15 mouse cellular contexts compared by ENCODE assay signal in the genomic region with DNA sequence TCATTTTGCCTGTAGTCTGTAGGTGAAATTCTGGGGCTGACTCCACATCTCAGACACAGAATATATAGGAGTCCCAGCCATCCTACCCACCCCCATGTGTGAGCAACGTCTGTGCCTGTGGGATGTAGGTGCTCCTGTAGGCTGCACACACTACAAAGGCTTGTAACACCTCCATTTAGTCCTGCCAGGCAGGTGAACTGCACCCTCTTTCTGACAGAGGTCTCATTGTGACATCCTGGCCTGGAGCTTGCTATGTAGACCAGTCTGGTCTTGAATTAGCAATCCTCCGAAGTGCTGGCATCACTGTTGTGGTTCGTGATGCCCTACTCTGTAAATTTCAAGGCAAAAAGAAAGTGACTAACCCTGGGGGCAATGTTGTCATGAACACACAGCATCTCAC. TPM values are rescaled to one million over a fixed set of nuclear protein-coding genes. Genes with fewer than 3 reads are reported as not detected.
DNase-seq lines count a peak whose midpoint lies in the region; ATAC-seq and TF ChIP-seq lines count a peak whose summit lies in the region.
"Had no signal": no experiment of that assay in that cellular context is flagged by ENCODE, and none has a peak within 500 bp of the region (broad histone marks: within the 10 kb centered on the region; RNA-seq: fewer than 3 reads in every experiment).

No protein-coding gene starts in this region.

- TF ChIP-seq CTCF in lung, embryonic 14.5 days (IDR thresholded peaks at IDR 0.05; ENCODE audit: low read depth), result no peak

- no peaks in the 10 kb centered on the region; the same call in 1 of the 2 replicates for H3K27me3 ChIP-seq in forebrain, embryonic 12.5 days
- H3K27me3 ChIP-seq in forebrain, embryonic 11.5 days (ENCODE audit: control insufficient read depth, insufficient read depth, low read length), result no peaks in the 10 kb centered on the region
- no peaks in the 10 kb centered on the region for H3K27me3 ChIP-seq in heart, embryonic 10.5 days (ENCODE audit: insufficient read depth, poor library complexity, severe bottlenecking)
- no peaks in the 10 kb centered on the region for H3K27me3 ChIP-seq in heart, embryonic 11.5 days (ENCODE audit: control insufficient read depth, insufficient read depth, low read length)
- no peaks in the 10 kb centered on the region for H3K27me3 ChIP-seq in lung, embryonic 14.5 days (ENCODE audit: insufficient read depth, low read length)
- H3K27me3 ChIP-seq: heart, embryonic 12.5 days; kidney, embryonic 15.5 days; limb, embryonic 12.5 days; liver, embryonic 13.5 days had no signal

- no peak for DNase-seq in forebrain, embryonic 11.5 days (ENCODE audit: low spot score)
- DNase-seq in heart, embryonic 10.5 days (ENCODE audit: low spot score), result no peak
- no peak for DNase-seq in lung, embryonic 14.5 days
- no peak for DNase-seq in lung, postnatal 10 days
- DNase-seq in urinary bladder, postnatal 25 days (ENCODE audit: low spot score), result no peak
- DNase-seq: adrenal gland, postnatal 25 days; cerebellum, adult 9-11 months; liver, embryonic 13.5 days had no signal

- ATAC-seq in forebrain, embryonic 12.5 days (ENCODE audit: low FRiP score), result peak; percentile 3; the same call in 1 of the 2 replicates
- no peak; the same call in 1 of the 2 replicates for ATAC-seq in forebrain, embryonic 11.5 days (replicated peaks; ENCODE audit: low FRiP score)
- no peak for ATAC-seq in heart, embryonic 11.5 days (replicated peaks; ENCODE audit: insufficient number of reproducible peaks, low FRiP score, low TSS enrichment)
- ATAC-seq in lung, embryonic 14.5 days (ENCODE audit: insufficient read depth), result 0 out of 2 replicates have a peak, but pooled peaks have one; percentile 21
- peak; percentile 9 for ATAC-seq in inflammation-experienced regulatory T-cells, adult 6 months

- H3K9ac ChIP-seq in forebrain, embryonic 12.5 days, result no peak overlapping the region
- H3K9ac ChIP-seq in forebrain, embryonic 11.5 days (ENCODE audit: low read length), result no peak overlapping the region
- no peak overlapping the region for H3K9ac ChIP-seq in heart, embryonic 11.5 days (ENCODE audit: low read depth, low read length)
- no peak overlapping the region for H3K9ac ChIP-seq in lung, embryonic 14.5 days
- H3K9ac ChIP-seq: heart, embryonic 12.5 days; kidney, embryonic 15.5 days; limb, embryonic 12.5 days; liver, embryonic 13.5 days had no signal

- no peaks in the 10 kb centered on the region for H3K9me3 ChIP-seq in forebrain, embryonic 12.5 days
- H3K9me3 ChIP-seq in forebrain, embryonic 11.5 days (ENCODE audit: control insufficient read depth, low read length), result no peaks in the 10 kb centered on the region
- H3K9me3 ChIP-seq in heart, embryonic 10.5 days, result no peaks in the 10 kb centered on the region
- no peaks in the 10 kb centered on the region for H3K9me3 ChIP-seq in heart, embryonic 11.5 days (replicated peaks; ENCODE audit: control insufficient read depth, low read length)
- no peaks in the 10 kb centered on the region for H3K9me3 ChIP-seq in lung, embryonic 14.5 days (ENCODE audit: low read depth, low read length)
- H3K9me3 ChIP-seq: heart, embryonic 12.5 days; kidney, embryonic 15.5 days; limb, embryonic 12.5 days; liver, embryonic 13.5 days had no signal

- peaks cover 16% of the 10 kb centered on the region for H3K4me1 ChIP-seq in forebrain, embryonic 12.5 days
- H3K4me1 ChIP-seq in forebrain, embryonic 11.5 days (replicated peaks; ENCODE audit: control insufficient read depth, insufficient read depth, low read length), result peaks cover 9% of the 10 kb centered on the region
- peaks cover 36% of the 10 kb centered on the region for H3K4me1 ChIP-seq in heart, embryonic 10.5 days
- H3K4me1 ChIP-seq in heart, embryonic 11.5 days (ENCODE audit: control insufficient read depth, insufficient read depth, low read length), result peaks cover 29% of the 10 kb centered on the region
- no peaks in the 10 kb centered on the region for H3K4me1 ChIP-seq in lung, embryonic 14.5 days (ENCODE audit: insufficient read depth)
- H3K4me1 ChIP-seq: liver, embryonic 13.5 days had no signal

- H3K4me2 ChIP-seq in forebrain, embryonic 12.5 days, result no peak overlapping the region
- H3K4me2 ChIP-seq in forebrain, embryonic 11.5 days (ENCODE audit: low read depth, low read length, severe bottlenecking), result no peak overlapping the region
- H3K4me2 ChIP-seq in heart, embryonic 11.5 days, result no peak overlapping the region
- H3K4me2 ChIP-seq in lung, embryonic 14.5 days, result no peak overlapping the region
- H3K4me2 ChIP-seq: heart, embryonic 12.5 days; kidney, embryonic 15.5 days; limb, embryonic 12.5 days; liver, embryonic 13.5 days had no signal

- H3K4me3 ChIP-seq in forebrain, embryonic 12.5 days (replicated peaks), result no peak overlapping the region
- no peak overlapping the region for H3K4me3 ChIP-seq in forebrain, embryonic 11.5 days (ENCODE audit: low read depth, low read length)
- H3K4me3 ChIP-seq in heart, embryonic 10.5 days, result no peak overlapping the region
- no peak overlapping the region for H3K4me3 ChIP-seq in heart, embryonic 11.5 days (ENCODE audit: low read depth, low read length)
- H3K4me3 ChIP-seq in lung, embryonic 14.5 days (ENCODE audit: low read depth, low read length), result no peak overlapping the region
- H3K4me3 ChIP-seq: heart, embryonic 12.5 days; kidney, embryonic 15.5 days; limb, embryonic 12.5 days; liver, embryonic 13.5 days; megakaryocyte, embryonic 14.5 days had no signal

- H3K27ac ChIP-seq in forebrain, embryonic 12.5 days, result no peak overlapping the region
- no peak overlapping the region for H3K27ac ChIP-seq in forebrain, embryonic 11.5 days (ENCODE audit: low read depth, low read length)
- H3K27ac ChIP-seq in heart, embryonic 10.5 days, result 0 out of 2 replicates have a peak overlapping the region, but pooled peaks have one; percentile 42
- no peak overlapping the region for H3K27ac ChIP-seq in heart, embryonic 11.5 days (ENCODE audit: low read depth, low read length)
- no peak overlapping the region for H3K27ac ChIP-seq in lung, embryonic 14.5 days (ENCODE audit: low read depth)
- H3K27ac ChIP-seq: kidney, embryonic 15.5 days; limb, embryonic 12.5 days; liver, embryonic 13.5 days had no signal

- no peaks in the 10 kb centered on the region for H3K36me3 ChIP-seq in forebrain, embryonic 12.5 days (replicated peaks)
- no peaks in the 10 kb centered on the region for H3K36me3 ChIP-seq in forebrain, embryonic 11.5 days (ENCODE audit: control insufficient read depth, insufficient read depth, low read length)
- peaks cover 76% of the 10 kb centered on the region for H3K36me3 ChIP-seq in heart, embryonic 10.5 days
- peaks cover 16% of the 10 kb centered on the region for H3K36me3 ChIP-seq in heart, embryonic 11.5 days (ENCODE audit: control insufficient read depth, insufficient read depth, low read length)
- peaks cover 8% of the 10 kb centered on the region; the same call in 1 of the 2 replicates for H3K36me3 ChIP-seq in lung, embryonic 14.5 days (ENCODE audit: insufficient read depth)

- WGBS in forebrain, embryonic 12.5 days, result 56% methylated on average over 3 of the region's 3 CpGs
- 62% methylated on average over 3 of the region's 3 CpGs for whole genome bisulfite sequencing in forebrain, embryonic 11.5 days
- WGBS in heart, embryonic 10.5 days, result 58% methylated on average over 3 of the region's 3 CpGs
- WGBS in heart, embryonic 11.5 days (ENCODE audit: insufficient replicate concordance), result 54% methylated on average over 3 of the region's 3 CpGs
- 55% methylated on average over 3 of the region's 3 CpGs for WGBS in lung, embryonic 14.5 days

RNA-seq across cellular contexts. Expression of a gene that starts 26.9 kb away (rescaled TPM):
- polyA plus RNA-seq in forebrain, embryonic 12.5 days (2016; fragmentation: Nextera tagmentation; extraction: Ambion mirVana), result 125 and 126 TPM in 2 replicates
- 128 and 141 TPM in 2 replicates for polyA plus RNA-seq in forebrain, embryonic 11.5 days (2014; fragmentation: Nextera tagmentation; extraction: Ambion mirVana)
- polyA plus RNA-seq in heart, embryonic 10.5 days (2016; fragmentation: Nextera tagmentation; extraction: Ambion mirVana), result 138 and 170 TPM in 2 replicates
- polyA plus RNA-seq in heart, embryonic 11.5 days (2014; fragmentation: Nextera tagmentation; extraction: Ambion mirVana), result 129 and 143 TPM in 2 replicates
- polyA plus RNA-seq in lung, embryonic 14.5 days (2014; fragmentation: Nextera tagmentation; extraction: Ambion mirVana), result 208 and 220 TPM in 2 replicates
- polyA plus RNA-seq in inflammation-experienced regulatory T-cells, adult 6 months (2017; shearing (Covaris generic)), result under 1 TPM in 2 of 3 experiments, not detected in 1; 0.70 to 0.77 TPM

RNA-seq across cellular contexts. Expression of a gene that starts 48.4 kb away (rescaled TPM):
- polyA plus RNA-seq in forebrain, embryonic 12.5 days (2016; fragmentation: Nextera tagmentation; extraction: Ambion mirVana), result 6.7 and 8.1 TPM in 2 replicates
- 6.4 and 7.2 TPM in 2 replicates for polyA plus RNA-seq in forebrain, embryonic 11.5 days (2014; fragmentation: Nextera tagmentation; extraction: Ambion mirVana)
- polyA plus RNA-seq in heart, embryonic 10.5 days (2016; fragmentation: Nextera tagmentation; extraction: Ambion mirVana), result 100 and 130 TPM in 2 replicates
- polyA plus RNA-seq in heart, embryonic 11.5 days (2014; fragmentation: Nextera tagmentation; extraction: Ambion mirVana), result 85.4 and 91.8 TPM in 2 replicates
- polyA plus RNA-seq in lung, embryonic 14.5 days (2014; fragmentation: Nextera tagmentation; extraction: Ambion mirVana), result 22.9 and 25.2 TPM in 2 replicates
- 100 to 1,000 TPM in 2 of 3 experiments, 10 to 100 TPM in 1; 84.1 to 109 (median 101) TPM for polyA plus RNA-seq in inflammation-experienced regulatory T-cells, adult 6 months (2017; shearing (Covaris generic))

Comparison
In these comparisons a context has a peak if more than half of its experiments do, and no peak if none do; other contexts are left out.
1. ATAC-seq: peak in forebrain, embryonic 12.5 days (single experiment), lung, embryonic 14.5 days (single experiment) and inflammation-experienced regulatory T-cells, adult 6 months (single experiment); none in forebrain, embryonic 11.5 days (single experiment) and heart, embryonic 11.5 days (single experiment).
2. RNA of a gene that starts 26.9 kb away (polyA plus RNA-seq): 208 to 220 TPM in lung, embryonic 14.5 days, 138 to 170 TPM in heart, embryonic 10.5 days, 129 to 143 TPM in heart, embryonic 11.5 days, 128 to 141 TPM in forebrain, embryonic 11.5 days and 125 to 126 TPM in forebrain, embryonic 12.5 days; 0.70 to 0.77 TPM in inflammation-experienced regulatory T-cells, adult 6 months; every median in the first group is over 10 times any median in the second.